Mouse (Mus musculus) G1E (cell line): ENCODE measurements around the gene Mgat4e. TPM values are rescaled to one million over a fixed set of nuclear protein-coding genes. Genes with fewer than 3 reads are reported as not detected.

Experiments
- ATAC-seq: 2 replicates; pipeline ENCODE4 v1.8.0; 2016; ENCODE audit warnings: mild to moderate bottlenecking; ENCODE audit not compliant: insufficient number of reproducible peaks, poor library complexity, low FRiP score, severe bottlenecking; ENCODE audit errors: extremely low read depth
- DNase-seq: peaks from one replicate; pipeline ENCODE4 v3.0.0; 2012; ENCODE audit warnings: low spot score
- H3K27me3 ChIP-seq: 2 replicates; pipeline ENCODE4 v1.6.1; 2012; ENCODE audit warnings: mild to moderate bottlenecking, low read length, inconsistent platforms; ENCODE audit not compliant: insufficient read depth
- H3K36me3 ChIP-seq: replicated peaks from 2 replicates; pipeline ENCODE3; 2012; ENCODE audit warnings: mild to moderate bottlenecking, inconsistent platforms
- H3K4me1 ChIP-seq: 2 replicates; pipeline ENCODE4 v1.6.1; 2012; ENCODE audit warnings: low read depth, low read length, inconsistent platforms, mixed read lengths; ENCODE audit not compliant: insufficient read depth
- H3K4me3 ChIP-seq: 2 replicates; pipeline ENCODE4 v1.5.1; 2012; ENCODE audit warnings: low read depth, mild to moderate bottlenecking, inconsistent platforms, low read length, moderate library complexity, mixed read lengths
- H3K9me3 ChIP-seq: replicated peaks from 2 replicates; pipeline ENCODE4 v1.6.1; 2012; ENCODE audit warnings: inconsistent platforms
- CTCF ChIP-seq: IDR thresholded peaks from 2 replicates; pipeline ENCODE4 v1.5.1; 2012; ENCODE audit warnings: low read depth, low read length, inconsistent platforms, mixed read lengths
- GATA1 ChIP-seq: IDR thresholded peaks from 2 replicates; pipeline ENCODE4 v1.6.1; 2012; ENCODE audit warnings: borderline replicate concordance, low read length, inconsistent platforms, mixed read lengths
- GATA2 ChIP-seq: IDR thresholded peaks from 2 replicates; pipeline ENCODE4 v1.6.1; 2012; ENCODE audit warnings: low read depth, low read length, inconsistent platforms, borderline replicate concordance
- POLR2AphosphoS5 ChIP-seq: IDR thresholded peaks from 2 replicates; pipeline ENCODE4 v1.6.1; 2012; ENCODE audit warnings: low read depth, low read length, inconsistent platforms; ENCODE audit not compliant: insufficient replicate concordance
- TAL1 ChIP-seq: conservative IDR thresholded peaks from 2 replicates; pipeline ENCODE4 v1.6.1; 2012; ENCODE audit warnings: low read depth, low read length, inconsistent platforms, mixed read lengths
- polyA plus RNA-seq: library from polyadenylated mRNA; stranded (reverse); fragments of >175 nt; gene quantifications from 2 replicates; pipeline ENCODE4 v1.2.3, GENCODE M21; 2012
- total RNA-seq, 2 experiments: library from RNA; stranded (forward) in 1 of 2; stranded (reverse) in 1 of 2; fragments of 200-1000 nt in 1 of 2; fragments of >200 nt in 1 of 2; fragmentation: Nextera tagmentation in 1 of 2; gene quantifications; 2 replicates each; pipeline ENCODE4 v1.2.3; 2014 to 2017

Gene Mgat4e
- total and polyA plus RNA-seq, 3 experiments: 0.38 TPM; not detected in 2

- ATAC-seq: no peak
- H3K36me3 ChIP-seq: peaks cover 61% of the 10 kb centered on the region
- no peak for DNase-seq
- H3K4me3 ChIP-seq: peak overlapping the region; percentile 81
- H3K27me3 ChIP-seq: no peaks in the 10 kb centered on the region
- H3K4me1 ChIP-seq: peaks cover 34% of the 10 kb centered on the region
- TF ChIP-seq CTCF (no peak), GATA1 (no peak), GATA2 (no peak)
- H3K9me3 ChIP-seq: peaks cover 3% of the 10 kb centered on the region; the same call in 1 of the 2 replicates
Measured at GRCm38 (mm10) chr1:134493956-134494355, 55.5 kb downstream of the Mgat4e start.

GRCm38 (mm10) chr1:134493496-134493895 lies 56.0 kb downstream of the Mgat4e start:
- Histone ChIP-seq H3K36me3 (peaks cover 61% of the 10 kb centered on the region), H3K4me3 (no peak overlapping the region; the same call in 1 of the 2 replicates), H3K9me3 (peaks cover 3% of the 10 kb centered on the region; the same call in 1 of the 2 replicates), H3K27me3 (no peaks in the 10 kb centered on the region), H3K4me1 (peaks cover 32% of the 10 kb centered on the region)
- ATAC-seq (no peak), DNase-seq (no peak)
- TF ChIP-seq GATA1 (no peak), GATA2 (no peak), CTCF (no peak), TAL1 (no peak), POLR2AphosphoS5 (no peak)

GRCm38 (mm10) chr1:134492276-134492675 lies 57.2 kb downstream of the Mgat4e start:
- no peaks in the 10 kb centered on the region for H3K27me3 ChIP-seq
- peaks cover 62% of the 10 kb centered on the region for H3K36me3 ChIP-seq
- TF ChIP-seq POLR2AphosphoS5: no peak
- no peak for TF ChIP-seq GATA2
- TF ChIP-seq CTCF: no peak
- no peak for TF ChIP-seq TAL1
- TF ChIP-seq GATA1: no peak
- DNase-seq (no peak), ATAC-seq (no peak)
- H3K9me3 ChIP-seq: peaks cover 3% of the 10 kb centered on the region; the same call in 1 of the 2 replicates
- H3K4me3 ChIP-seq: no peak overlapping the region
- peaks cover 27% of the 10 kb centered on the region for H3K4me1 ChIP-seq

Other genes starting within 250 kb of the Mgat4e start
- not detected in 2 replicates for gene Ppfia4, start 216.8 kb downstream of the Mgat4e start, total RNA-seq (2014; fragmentation: Nextera tagmentation)
- 0.05 TPM in 1 of 2 replicates, not detected in the other for gene Ppfia4, start 216.8 kb downstream of the Mgat4e start, total RNA-seq (2017)
- 0.13 and 0.20 TPM in 2 replicates for gene Ppfia4, start 216.8 kb downstream of the Mgat4e start, polyA plus RNA-seq
- gene Tmem183a, start 187.7 kb downstream of the Mgat4e start, total RNA-seq (2014; fragmentation: Nextera tagmentation): 65.9 and 81.3 TPM in 2 replicates
- 84.9 and 94.0 TPM in 2 replicates for gene Tmem183a, start 187.7 kb downstream of the Mgat4e start, total RNA-seq (2017)
- 37.8 and 49.1 TPM in 2 replicates for gene Tmem183a, start 187.7 kb downstream of the Mgat4e start, polyA plus RNA-seq
- gene 4933406M09Rik, start 163.7 kb downstream of the Mgat4e start, total RNA-seq (2014; fragmentation: Nextera tagmentation): not detected in 2 replicates
- 0.06 and 0.16 TPM in 2 replicates for gene 4933406M09Rik, start 163.7 kb downstream of the Mgat4e start, total RNA-seq (2017)
- gene 4933406M09Rik, start 163.7 kb downstream of the Mgat4e start, polyA plus RNA-seq: not detected in 2 replicates
- gene Cyb5r1, start 144.1 kb downstream of the Mgat4e start, total RNA-seq (2014; fragmentation: Nextera tagmentation): 115 and 119 TPM in 2 replicates
- 41.6 and 42.1 TPM in 2 replicates for gene Cyb5r1, start 144.1 kb downstream of the Mgat4e start, total RNA-seq (2017)
- gene Cyb5r1, start 144.1 kb downstream of the Mgat4e start, polyA plus RNA-seq: 48.1 and 59.5 TPM in 2 replicates
- gene Adipor1, start 134.3 kb downstream of the Mgat4e start, total RNA-seq (2014; fragmentation: Nextera tagmentation): 154 and 168 TPM in 2 replicates
- gene Adipor1, start 134.3 kb downstream of the Mgat4e start, total RNA-seq (2017): 82.0 and 88.8 TPM in 2 replicates
- 97.2 and 129 TPM in 2 replicates for gene Adipor1, start 134.3 kb downstream of the Mgat4e start, polyA plus RNA-seq
- 26.2 and 42.8 TPM in 2 replicates for gene Klhl12, start 94.2 kb downstream of the Mgat4e start, total RNA-seq (2014; fragmentation: Nextera tagmentation)
- 36.9 and 39.0 TPM in 2 replicates for gene Klhl12, start 94.2 kb downstream of the Mgat4e start, total RNA-seq (2017)
- gene Klhl12, start 94.2 kb downstream of the Mgat4e start, polyA plus RNA-seq: 4.8 and 5.1 TPM in 2 replicates
- gene Rabif, start 55.0 kb downstream of the Mgat4e start, total RNA-seq (2014; fragmentation: Nextera tagmentation): 24.7 and 27.9 TPM in 2 replicates
- gene Rabif, start 55.0 kb downstream of the Mgat4e start, total RNA-seq (2017): 32.2 and 33.5 TPM in 2 replicates
- 9.2 and 12.8 TPM in 2 replicates for gene Rabif, start 55.0 kb downstream of the Mgat4e start, polyA plus RNA-seq
- 148 and 174 TPM in 2 replicates for gene Kdm5b, start 10.5 kb upstream of the Mgat4e start, total RNA-seq (2014; fragmentation: Nextera tagmentation)
- 66.1 and 70.7 TPM in 2 replicates for gene Kdm5b, start 10.5 kb upstream of the Mgat4e start, total RNA-seq (2017)
- 21.2 and 22.4 TPM in 2 replicates for gene Kdm5b, start 10.5 kb upstream of the Mgat4e start, polyA plus RNA-seq
- not detected in 2 replicates for gene Syt2, start 97.0 kb upstream of the Mgat4e start, total RNA-seq (2014; fragmentation: Nextera tagmentation)
- gene Syt2, start 97.0 kb upstream of the Mgat4e start, total RNA-seq (2017): 0.29 and 0.66 TPM in 2 replicates
- not detected in 2 replicates for gene Syt2, start 97.0 kb upstream of the Mgat4e start, polyA plus RNA-seq